Mouse (Mus musculus) T-helper 1 cell (primary cell): ENCODE measurements around the gene Gen1.

Source experiments
- in situ Hi-C: fragments of 300-600 bp; cut with MboI, MseI; formaldehyde crosslinking; loops from one replicate; pipeline ENCODE4 v1.15.1; 2025; ENCODE audit warnings: high pct_unique_total_duplicates

Gene Gen1

GRCm38 (mm10) chr12:11265382-11266281, at the start of gene Gen1, which contains the start of gene Smc6:
Gen1 (minus strand) TSS chr12:11265801.
Smc6 (plus strand) TSS chr12:11265886.
- in situ Hi-C loops = no loop called here

GRCm38 (mm10) chr12:11313840-11314239, 48.2 kb upstream of the Gen1 start:
- in situ Hi-C loops = no loop called here

- in situ Hi-C loops = no loop called here
Measured at GRCm38 (mm10) chr12:11311106-11311505, 45.5 kb upstream of the Gen1 start.

- in situ Hi-C loops = loop anchor here (5.0 kb wide), 1 partner anchor 1920 kb away; no protein-coding TSS in a partner anchor
Measured at GRCm38 (mm10) chr12:11306753-11307645, 41.4 kb upstream of the Gen1 start.

GRCm38 (mm10) chr12:11300858-11301257, 35.3 kb upstream of the Gen1 start:
- in situ Hi-C loops = no loop called here

GRCm38 (mm10) chr12:11286382-11286781, 20.8 kb upstream of the Gen1 start:
- in situ Hi-C loops = no loop called here

- in situ Hi-C loops = no loop called here
Measured at GRCm38 (mm10) chr12:11281584-11281983, 16.0 kb upstream of the Gen1 start.

GRCm38 (mm10) chr12:11279886-11280285, 14.3 kb upstream of the Gen1 start:
- in situ Hi-C loops = no loop called here

GRCm38 (mm10) chr12:11277207-11277606, 11.6 kb upstream of the Gen1 start:
- in situ Hi-C loops = no loop called here

- in situ Hi-C loops = no loop called here
Measured at GRCm38 (mm10) chr12:11276632-11277031, 11.0 kb upstream of the Gen1 start.

GRCm38 (mm10) chr12:11273185-11273584, 7.6 kb upstream of the Gen1 start:
- in situ Hi-C loops = no loop called here

GRCm38 (mm10) chr12:11272568-11272967, 7.0 kb upstream of the Gen1 start:
- in situ Hi-C loops = no loop called here

GRCm38 (mm10) chr12:11267030-11267429, 1.4 kb upstream of the Gen1 start:
- in situ Hi-C loops = no loop called here

- in situ Hi-C loops = no loop called here
Measured at GRCm38 (mm10) chr12:11266282-11266985, 833 bp upstream of the Gen1 start.

- in situ Hi-C loops = loop anchor here (5.0 kb wide), 1 partner anchor 68 kb away; no protein-coding TSS in a partner anchor
Measured at GRCm38 (mm10) chr12:11264895-11265294, 706 bp downstream of the Gen1 start.

- in situ Hi-C loops = no loop called here
Measured at GRCm38 (mm10) chr12:11250322-11250721, 15.3 kb downstream of the Gen1 start.

- in situ Hi-C loops = no loop called here
Measured at GRCm38 (mm10) chr12:11247460-11247859, 18.1 kb downstream of the Gen1 start.

- in situ Hi-C loops = no loop called here
Measured at GRCm38 (mm10) chr12:11235996-11236395, 29.6 kb downstream of the Gen1 start.

GRCm38 (mm10) chr12:11230267-11230666, 35.3 kb downstream of the Gen1 start:
- in situ Hi-C loops = no loop called here

- in situ Hi-C loops = no loop called here
Measured at GRCm38 (mm10) chr12:11226529-11227268, 38.9 kb downstream of the Gen1 start.

- in situ Hi-C loops = no loop called here
Measured at GRCm38 (mm10) chr12:11226123-11226522, 39.5 kb downstream of the Gen1 start.
